Mouse (Mus musculus): ENCODE data around the gene Olfr370. TPM values are rescaled to one million over a fixed set of nuclear protein-coding genes. Genes with fewer than 3 reads are reported as not detected.

Gene Olfr370
- total and polyA plus RNA-seq, 3 experiments = 0.22 TPM; not detected in 2

DNA sequence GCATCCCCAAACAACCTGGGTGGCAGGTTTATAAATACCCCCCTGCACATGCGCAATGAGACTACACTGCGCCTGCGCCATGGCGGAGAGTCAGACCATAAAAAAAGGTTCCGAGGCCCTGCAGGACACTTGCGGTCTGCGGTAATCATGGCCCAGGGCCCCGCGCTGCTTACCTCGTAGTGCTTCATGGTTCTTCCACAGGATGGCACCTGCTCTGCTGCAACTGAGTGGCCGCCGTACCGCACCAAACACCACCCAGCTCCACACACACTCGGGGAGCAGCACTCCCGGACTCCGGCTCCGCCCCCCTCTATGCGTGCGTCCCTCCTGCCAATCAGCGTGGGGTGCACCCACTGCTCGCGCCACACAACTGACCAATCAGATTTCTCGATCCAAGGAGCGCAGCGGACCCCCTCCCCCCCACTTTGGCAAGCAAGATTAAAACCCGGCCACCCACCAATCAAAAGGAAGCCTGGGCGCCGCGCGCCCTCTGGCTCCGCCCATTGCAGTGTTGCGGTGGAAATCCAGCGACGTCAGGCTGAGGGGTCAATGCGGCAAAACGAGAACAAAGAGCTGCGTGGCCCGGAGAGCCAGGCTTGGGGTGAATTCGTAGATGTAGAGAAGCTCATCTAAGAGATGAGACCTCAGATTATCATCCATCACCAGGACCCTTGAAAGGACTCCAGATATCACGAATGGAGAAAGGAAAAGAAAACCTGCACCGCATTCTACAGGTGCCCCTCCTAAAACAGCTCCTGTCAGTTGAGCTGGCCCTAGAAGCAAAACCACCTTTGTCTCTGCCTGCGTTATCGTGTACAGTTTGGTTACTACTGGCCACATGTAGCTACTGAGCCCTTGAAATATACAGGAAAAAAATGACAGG lies 58.8 kb downstream of the Olfr370 start:
- peak; percentile 97 for ATAC-seq (ENCODE audit: extremely low read depth, insufficient number of reproducible peaks, low FRiP score, poor library complexity, severe bottlenecking)

More for the DNA sequence above, 58.8 kb downstream of the Olfr370 start:
- Histone ChIP-seq H3K4me3 (ENCODE audit: low read depth, low read length) (peak overlapping the region; percentile 78), H3K27me3 (ENCODE audit: insufficient read depth, low read length) (no peaks in the 10 kb centered on the region), H3K36me3 (replicated peaks) (peaks cover 31% of the 10 kb centered on the region), H3K9me3 (replicated peaks) (no peaks in the 10 kb centered on the region), H3K4me1 (ENCODE audit: insufficient read depth, low read depth, low read length) (peaks cover 21% of the 10 kb centered on the region)
- peak; percentile 100 for DNase-seq (ENCODE audit: low spot score)
- TF ChIP-seq POLR2AphosphoS5 (IDR thresholded peaks at IDR 0.05; ENCODE audit: insufficient replicate concordance, low read depth, low read length) (no peak), GATA2 (IDR thresholded peaks at IDR 0.05; ENCODE audit: borderline replicate concordance, low read depth, low read length) (no peak), TAL1 (conservative IDR thresholded peaks at IDR 0.05; ENCODE audit: low read depth, low read length) (no peak), CTCF (IDR thresholded peaks at IDR 0.05; ENCODE audit: low read depth, low read length) (no peak), GATA1 (IDR thresholded peaks at IDR 0.05; ENCODE audit: borderline replicate concordance, low read length) (no peak)

Other genes with a start within 250 kb of the Olfr370 start
- not detected in 2 replicates for gene Ucp1, start 245.4 kb upstream of the Olfr370 start, total RNA-seq (2014; fragmentation: Nextera tagmentation)
- gene Ucp1, start 245.4 kb upstream of the Olfr370 start, total RNA-seq (2017) = not detected in 2 replicates
- not detected in 2 replicates for gene Ucp1, start 245.4 kb upstream of the Olfr370 start, polyA plus RNA-seq (2012)
- 25.6 and 28.8 TPM in 2 replicates for gene Elmod2, start 203.3 kb upstream of the Olfr370 start, total RNA-seq (2014; fragmentation: Nextera tagmentation)
- gene Elmod2, start 203.3 kb upstream of the Olfr370 start, total RNA-seq (2017) = 25.8 and 29.4 TPM in 2 replicates
- 0.22 and 0.38 TPM in 2 replicates for gene Elmod2, start 203.3 kb upstream of the Olfr370 start, polyA plus RNA-seq (2012)
- gene Mgat4d, start 187.3 kb upstream of the Olfr370 start, total RNA-seq (2014; fragmentation: Nextera tagmentation) = not detected in 2 replicates
- not detected in 2 replicates for gene Mgat4d, start 187.3 kb upstream of the Olfr370 start, total RNA-seq (2017)
- not detected in 2 replicates for gene Mgat4d, start 187.3 kb upstream of the Olfr370 start, polyA plus RNA-seq (2012)
- not detected in 2 replicates for gene Clgn, start 145.9 kb upstream of the Olfr370 start, total RNA-seq (2014; fragmentation: Nextera tagmentation)
- under 0.01 TPM in 2 replicates for gene Clgn, start 145.9 kb upstream of the Olfr370 start, total RNA-seq (2017)
- gene Clgn, start 145.9 kb upstream of the Olfr370 start, polyA plus RNA-seq (2012) = not detected in 2 replicates
- gene Scoc, start 77.4 kb upstream of the Olfr370 start, total RNA-seq (2014; fragmentation: Nextera tagmentation) = 69.1 and 80.0 TPM in 2 replicates
- 16.1 and 17.0 TPM in 2 replicates for gene Scoc, start 77.4 kb upstream of the Olfr370 start, total RNA-seq (2017)
- 0.84 and 1.9 TPM in 2 replicates for gene Scoc, start 77.4 kb upstream of the Olfr370 start, polyA plus RNA-seq (2012)
- 37.5 and 68.9 TPM in 2 replicates for gene Ndufb7, start 30.9 kb downstream of the Olfr370 start, total RNA-seq (2014; fragmentation: Nextera tagmentation)
- 144 and 194 TPM in 2 replicates for gene Ndufb7, start 30.9 kb downstream of the Olfr370 start, total RNA-seq (2017)
- 213 and 233 TPM in 2 replicates for gene Ndufb7, start 30.9 kb downstream of the Olfr370 start, polyA plus RNA-seq (2012)
- gene Tecr, start 72.2 kb downstream of the Olfr370 start, total RNA-seq (2014; fragmentation: Nextera tagmentation) = 305 and 398 TPM in 2 replicates
- gene Tecr, start 72.2 kb downstream of the Olfr370 start, total RNA-seq (2017) = 145 and 186 TPM in 2 replicates
- gene Tecr, start 72.2 kb downstream of the Olfr370 start, polyA plus RNA-seq (2012) = 168 and 216 TPM in 2 replicates
- gene Dnajb1, start 72.4 kb downstream of the Olfr370 start, total RNA-seq (2014; fragmentation: Nextera tagmentation) = 44.4 and 44.8 TPM in 2 replicates
- 37.8 and 37.9 TPM in 2 replicates for gene Dnajb1, start 72.4 kb downstream of the Olfr370 start, total RNA-seq (2017)
- gene Dnajb1, start 72.4 kb downstream of the Olfr370 start, polyA plus RNA-seq (2012) = 36.0 and 42.1 TPM in 2 replicates
- 27.7 and 37.7 TPM in 2 replicates for gene Gipc1, start 116.9 kb downstream of the Olfr370 start, total RNA-seq (2014; fragmentation: Nextera tagmentation)
- 25.3 and 27.7 TPM in 2 replicates for gene Gipc1, start 116.9 kb downstream of the Olfr370 start, total RNA-seq (2017)
- 65.3 and 78.0 TPM in 2 replicates for gene Gipc1, start 116.9 kb downstream of the Olfr370 start, polyA plus RNA-seq (2012)
- 1.1 TPM in 1 of 2 replicates, not detected in the other for gene Ptger1, start 130.9 kb downstream of the Olfr370 start, total RNA-seq (2014; fragmentation: Nextera tagmentation)
- 1.6 and 1.8 TPM in 2 replicates for gene Ptger1, start 130.9 kb downstream of the Olfr370 start, total RNA-seq (2017)
- gene Ptger1, start 130.9 kb downstream of the Olfr370 start, polyA plus RNA-seq (2012) = 0.23 and 0.38 TPM in 2 replicates
- gene Pkn1, start 163.4 kb downstream of the Olfr370 start, total RNA-seq (2014; fragmentation: Nextera tagmentation) = 104 and 109 TPM in 2 replicates
- 89.4 and 116 TPM in 2 replicates for gene Pkn1, start 163.4 kb downstream of the Olfr370 start, total RNA-seq (2017)
- 150 and 153 TPM in 2 replicates for gene Pkn1, start 163.4 kb downstream of the Olfr370 start, polyA plus RNA-seq (2012)
- gene Ddx39, start 179.4 kb downstream of the Olfr370 start, total RNA-seq (2014; fragmentation: Nextera tagmentation) = 101 and 141 TPM in 2 replicates
- 226 and 266 TPM in 2 replicates for gene Ddx39, start 179.4 kb downstream of the Olfr370 start, total RNA-seq (2017)
- 58.0 and 77.5 TPM in 2 replicates for gene Ddx39, start 179.4 kb downstream of the Olfr370 start, polyA plus RNA-seq (2012)
- 223 and 228 TPM in 2 replicates for gene Adgre5, start 205.5 kb downstream of the Olfr370 start, total RNA-seq (2014; fragmentation: Nextera tagmentation)
- 405 and 468 TPM in 2 replicates for gene Adgre5, start 205.5 kb downstream of the Olfr370 start, total RNA-seq (2017)
- gene Adgre5, start 205.5 kb downstream of the Olfr370 start, polyA plus RNA-seq (2012) = 69.3 and 92.9 TPM in 2 replicates

All from G1E (cell line).